Mouse (Mus musculus): Measurements from ENCODE around the gene Tspo2. TPM values are rescaled to one million over a fixed set of nuclear protein-coding genes. Genes with fewer than 3 reads are reported as not detected.

The Tspo2 gene
- polyA plus RNA-seq, 1 experiment from 2014 or later: 3.6 TPM

DNA sequence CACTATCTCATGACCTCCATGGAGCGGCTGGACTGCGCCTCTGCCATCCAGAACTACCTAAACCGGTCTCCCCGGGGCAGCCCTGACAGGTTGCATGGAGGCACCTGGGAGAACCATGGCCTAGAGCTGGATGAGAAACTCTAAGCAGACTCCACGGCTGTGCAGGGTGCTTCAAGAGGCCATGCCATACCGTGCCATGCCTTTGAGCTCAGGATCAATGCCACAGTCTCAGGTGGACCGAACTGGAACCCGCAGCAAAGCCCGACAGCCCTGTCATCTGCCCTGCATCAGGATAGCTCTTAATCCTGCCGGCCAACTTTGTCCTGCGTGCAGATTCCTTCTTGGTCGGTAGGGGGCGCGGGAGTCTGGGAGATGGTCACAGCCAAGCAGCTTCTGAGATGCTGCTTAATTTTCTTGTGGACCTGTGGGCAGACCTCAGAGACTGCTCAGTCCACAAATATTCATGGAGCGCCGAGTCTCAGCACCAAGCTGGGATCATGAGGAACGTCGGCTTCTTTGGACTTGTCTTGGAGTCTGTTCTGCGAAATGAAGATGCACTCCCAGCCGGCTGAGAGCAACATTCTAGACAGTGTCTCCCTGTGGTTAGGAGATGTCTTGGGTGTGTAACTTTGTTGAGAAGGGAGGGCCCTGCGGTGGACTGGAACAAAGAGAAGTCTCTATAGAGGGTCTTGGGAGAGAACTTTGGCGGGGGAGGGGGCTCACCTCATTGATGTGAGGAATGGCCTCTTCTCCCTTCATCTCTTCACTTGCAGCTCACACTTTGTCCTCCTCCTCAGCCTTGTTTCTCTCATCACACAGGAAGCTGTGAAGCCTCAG lies 16.3 kb upstream of the Tspo2 start:
- Histone ChIP-seq H3K27ac (no peak overlapping the region), H3K4me3 (peak overlapping the region; percentile 7; the same call in 1 of the 2 replicates), H3K4me1 (0 out of 2 replicates have a peak, but pooled peaks cover 4% of the 10 kb centered on the region), H3K4me2 (peak overlapping the region; percentile 42), H3K9ac (no peak overlapping the region), H3K27me3 (no peaks in the 10 kb centered on the region), H3K9me3 (no peaks in the 10 kb centered on the region), H3K36me3 (no peaks in the 10 kb centered on the region)
- peak; percentile 70 for ATAC-seq (ENCODE audit: borderline replicate concordance, extremely low read depth, low FRiP score, low TSS enrichment)
- 5% methylated on average over 22 of the region's 22 CpGs for WGBS

DNA sequence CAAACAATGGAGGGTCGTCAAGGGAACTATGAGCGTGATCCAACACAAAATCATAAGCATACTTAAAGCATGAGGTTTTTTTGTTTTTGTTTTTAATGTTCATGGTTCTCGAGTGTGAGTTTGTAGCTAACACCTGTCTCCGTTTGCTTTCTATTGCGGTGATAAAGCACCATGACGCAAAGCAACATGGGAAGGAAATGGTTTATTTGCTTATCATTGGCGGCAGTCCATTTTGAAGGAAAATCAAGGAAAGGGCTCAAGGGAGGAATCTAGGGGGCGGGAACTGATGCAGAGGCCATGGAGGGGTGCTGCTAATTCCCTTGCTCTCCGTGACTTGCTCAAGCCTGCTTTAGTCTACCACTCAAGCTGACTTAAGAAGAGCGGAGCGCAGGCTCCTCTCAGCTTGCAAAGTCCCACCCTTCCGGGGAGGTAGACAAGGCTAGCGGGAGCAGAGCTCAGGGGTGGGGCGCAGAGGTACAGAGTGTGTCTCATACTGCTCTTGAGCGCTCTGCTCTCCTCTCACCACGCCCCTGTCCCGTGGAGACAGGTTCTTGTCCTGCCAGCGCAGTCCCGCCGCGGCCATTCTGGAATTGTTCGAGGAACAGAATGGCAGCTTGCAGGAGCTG lies 15.6 kb upstream of the Tspo2 start:
- H3K4me2 ChIP-seq: peak overlapping the region; percentile 42
- WGBS: 25% methylated on average over 22 of the region's 22 CpGs
- no peaks in the 10 kb centered on the region for H3K27me3 ChIP-seq
- peak overlapping the region; percentile 7; the same call in 1 of the 2 replicates for H3K4me3 ChIP-seq
- no peak overlapping the region for H3K27ac ChIP-seq
- H3K9me3 ChIP-seq: no peaks in the 10 kb centered on the region
- H3K9ac ChIP-seq: no peak overlapping the region
- no peaks in the 10 kb centered on the region for H3K36me3 ChIP-seq
- ATAC-seq (ENCODE audit: borderline replicate concordance, extremely low read depth, low FRiP score, low TSS enrichment): peak; percentile 58
- 0 out of 2 replicates have a peak, but pooled peaks cover 4% of the 10 kb centered on the region for H3K4me1 ChIP-seq

DNA sequence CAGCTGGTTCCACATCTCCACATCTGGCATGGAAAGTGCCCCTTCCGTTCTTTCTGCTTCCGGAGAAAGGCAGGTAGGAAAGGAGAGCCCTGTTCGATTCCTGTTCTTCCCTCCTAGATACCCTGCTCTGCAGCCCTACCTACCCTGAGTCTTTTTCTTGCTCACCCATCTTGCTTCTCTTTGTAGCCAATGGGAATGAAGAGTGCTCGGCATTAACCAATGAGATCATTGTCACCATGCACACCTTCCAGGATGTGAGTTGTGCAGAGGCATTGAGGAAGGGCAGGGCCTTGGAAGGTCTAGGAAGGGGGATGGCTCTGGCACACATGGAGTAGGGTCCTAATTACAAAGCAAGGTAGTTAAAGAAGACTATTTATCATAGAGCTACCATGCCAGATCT lies 12.1 kb upstream of the Tspo2 start:
- no peak overlapping the region for H3K27ac ChIP-seq
- H3K27me3 ChIP-seq: no peaks in the 10 kb centered on the region
- no peaks in the 10 kb centered on the region for H3K36me3 ChIP-seq
- H3K4me1 ChIP-seq: 0 out of 2 replicates have a peak, but pooled peaks cover 4% of the 10 kb centered on the region
- no peaks in the 10 kb centered on the region for H3K9me3 ChIP-seq
- H3K4me3 ChIP-seq: no peak overlapping the region
- no peak for ATAC-seq (ENCODE audit: borderline replicate concordance, extremely low read depth, low FRiP score, low TSS enrichment)
- no peak overlapping the region for H3K9ac ChIP-seq
- WGBS: 94% methylated on average over 4 of the region's 4 CpGs
- no peak overlapping the region for H3K4me2 ChIP-seq

DNA sequence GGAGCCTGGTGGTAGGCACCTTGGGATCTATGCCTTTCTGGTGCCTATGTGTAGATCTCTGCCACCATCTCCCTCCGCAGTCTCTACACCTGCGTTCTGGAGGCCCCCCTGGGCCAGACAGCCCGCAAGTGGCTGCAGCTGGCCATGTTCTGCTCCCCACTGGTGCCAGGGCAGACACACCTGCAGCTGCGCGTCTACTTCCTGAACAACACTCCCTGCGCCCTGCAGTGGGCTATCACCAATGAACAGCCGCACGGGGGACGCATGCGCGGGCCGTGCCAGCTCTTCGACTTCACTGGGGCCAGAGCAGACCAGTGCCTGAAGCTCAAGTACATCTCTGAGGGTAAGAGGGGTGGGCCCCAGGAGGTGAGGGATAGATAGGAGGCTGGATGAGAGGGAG lies 10.8 kb upstream of the Tspo2 start:
- Histone ChIP-seq H3K4me1 (peaks cover under 1% of the 10 kb centered on the region; the same call in 1 of the 2 replicates), H3K27ac (no peak overlapping the region), H3K9ac (no peak overlapping the region), H3K9me3 (no peaks in the 10 kb centered on the region), H3K36me3 (no peaks in the 10 kb centered on the region), H3K27me3 (no peaks in the 10 kb centered on the region), H3K4me2 (no peak overlapping the region), H3K4me3 (no peak overlapping the region)
- WGBS: 92% methylated on average over 13 of the region's 13 CpGs
- ATAC-seq (ENCODE audit: borderline replicate concordance, extremely low read depth, low FRiP score, low TSS enrichment): peak; percentile 8; the same call in 1 of the 2 replicates

DNA sequence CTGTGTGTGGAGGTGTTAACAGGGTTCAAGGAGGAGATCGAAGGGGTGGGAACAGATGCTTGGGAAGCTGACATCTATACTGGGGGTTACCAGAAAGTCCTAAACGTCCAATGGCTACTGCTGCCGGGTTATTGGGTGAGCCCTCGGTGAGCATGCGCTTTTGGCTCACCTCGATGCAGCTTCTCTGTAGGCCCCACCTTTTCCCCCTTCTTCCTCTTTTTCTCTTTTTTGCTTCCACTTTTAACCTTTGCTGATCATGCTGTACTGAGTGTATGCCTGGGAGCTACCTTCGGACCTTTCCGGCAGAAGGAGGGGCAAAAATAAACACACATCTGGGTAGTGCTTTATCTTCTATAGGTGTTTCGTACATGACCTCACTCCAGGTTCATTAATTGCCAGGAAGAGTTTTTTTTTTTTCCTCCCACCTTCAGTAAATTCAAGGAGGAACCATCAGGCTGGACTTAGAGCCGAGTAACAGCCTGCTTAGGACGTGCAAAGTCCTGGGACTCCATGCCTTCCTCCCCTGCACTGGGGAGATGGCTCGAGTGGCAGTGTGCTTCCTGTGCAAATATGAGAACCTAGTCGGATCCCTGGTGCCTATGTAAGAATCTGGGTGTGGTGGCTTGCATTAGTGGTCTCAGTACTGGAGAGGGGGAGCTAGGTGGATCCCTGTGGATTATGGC lies 6.8 kb upstream of the Tspo2 start:
- Histone ChIP-seq H3K9me3 (no peaks in the 10 kb centered on the region), H3K4me3 (no peak overlapping the region), H3K27ac (no peak overlapping the region), H3K4me1 (peaks cover 3% of the 10 kb centered on the region; the same call in 1 of the 2 replicates), H3K4me2 (no peak overlapping the region), H3K9ac (no peak overlapping the region), H3K36me3 (no peaks in the 10 kb centered on the region), H3K27me3 (no peaks in the 10 kb centered on the region)
- no peak for ATAC-seq (ENCODE audit: borderline replicate concordance, extremely low read depth, low FRiP score, low TSS enrichment)
- 49% methylated on average over 13 of the region's 13 CpGs for WGBS

DNA sequence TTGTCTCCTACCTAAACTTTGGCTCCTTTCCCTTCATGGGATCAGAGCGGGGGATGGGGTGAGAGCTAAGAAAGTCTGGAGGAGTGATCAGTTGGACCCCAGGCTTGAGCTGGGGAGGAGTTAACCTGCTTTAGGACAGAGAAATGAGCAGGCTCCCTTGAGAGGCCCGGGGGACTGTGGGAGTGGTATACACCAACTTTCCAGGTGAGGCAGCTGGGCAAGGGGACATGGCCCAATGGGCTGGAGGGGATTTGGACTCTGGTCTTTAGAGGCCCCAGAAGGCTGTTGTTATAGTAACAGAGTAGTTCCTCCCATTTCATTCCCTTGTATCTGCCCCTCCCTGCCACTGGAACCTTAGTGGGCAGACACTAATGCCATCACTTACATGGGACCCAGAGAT lies 4.6 kb upstream of the Tspo2 start:
- no peak overlapping the region for H3K4me2 ChIP-seq
- no peak overlapping the region for H3K27ac ChIP-seq
- no peaks in the 10 kb centered on the region for H3K36me3 ChIP-seq
- no peaks in the 10 kb centered on the region for H3K9me3 ChIP-seq
- 83% methylated on average over 2 of the region's 2 CpGs for WGBS
- no peak overlapping the region for H3K9ac ChIP-seq
- peaks cover 3% of the 10 kb centered on the region; the same call in 1 of the 2 replicates for H3K4me1 ChIP-seq
- no peak overlapping the region for H3K4me3 ChIP-seq
- no peaks in the 10 kb centered on the region for H3K27me3 ChIP-seq
- no peak for ATAC-seq (ENCODE audit: borderline replicate concordance, extremely low read depth, low FRiP score, low TSS enrichment)

DNA sequence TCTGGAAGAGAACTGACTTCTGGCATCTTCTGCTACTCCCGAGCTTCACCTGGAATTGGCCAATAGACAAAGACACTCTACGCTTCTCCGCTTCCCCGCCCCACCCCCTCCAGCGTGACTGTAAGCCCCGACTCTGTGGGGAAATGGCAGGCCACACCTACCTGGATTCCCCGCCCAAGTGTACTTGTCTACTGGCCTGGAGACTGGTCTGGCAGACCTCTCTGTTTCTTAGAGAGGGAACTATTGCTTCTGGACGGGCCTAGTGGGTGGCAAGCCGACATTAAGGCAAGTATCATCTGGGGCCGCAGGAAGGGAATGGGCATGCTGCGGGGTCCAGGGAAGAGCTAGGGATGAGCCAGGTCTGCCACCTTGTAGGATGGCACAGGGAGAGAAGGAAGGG lies 3.4 kb upstream of the Tspo2 start, which contains the start of gene Unc5cl:
TSS of gene Unc5cl (plus strand) at position 214 of the 400 bp plus-strand sequence.
- peak; percentile 58; the same call in 1 of the 2 replicates for ATAC-seq (ENCODE audit: borderline replicate concordance, extremely low read depth, low FRiP score, low TSS enrichment)
- H3K27ac ChIP-seq: no peak within 1 kb of the TSS
- H3K9ac ChIP-seq: 0 out of 2 replicates have a peak within 1 kb of the TSS, but pooled peaks have one; percentile 13
- H3K4me1 ChIP-seq: peaks cover 3% of the 10 kb centered on the region; the same call in 1 of the 2 replicates
- no peaks in the 10 kb centered on the region for H3K36me3 ChIP-seq
- H3K4me2 ChIP-seq: peak within 1 kb of the TSS; percentile 33
- H3K27me3 ChIP-seq: no peaks in the 10 kb centered on the region
- H3K9me3 ChIP-seq: no peaks in the 10 kb centered on the region
- peak within 1 kb of the TSS; percentile 16 for H3K4me3 ChIP-seq
- 39% methylated on average over 11 of the region's 11 CpGs for WGBS

DNA sequence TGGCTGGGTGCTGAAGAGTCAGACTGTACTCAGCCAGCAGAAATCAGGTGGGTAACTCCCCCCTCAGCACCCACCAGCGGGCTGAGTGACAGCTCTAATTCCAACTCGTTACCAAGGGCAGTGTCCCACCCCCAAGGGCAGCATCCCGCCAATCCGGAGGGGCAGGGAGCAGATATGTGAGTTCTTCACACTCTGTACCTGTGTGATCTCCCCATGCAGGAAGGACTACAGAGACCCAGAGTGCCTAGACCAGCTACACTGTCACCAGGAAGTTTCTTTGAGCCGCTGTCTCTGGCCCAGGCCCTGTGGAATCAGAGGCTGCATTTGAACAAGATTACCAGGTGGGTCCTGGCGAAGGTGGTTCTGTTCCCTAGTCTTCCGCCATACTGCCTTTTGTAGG lies 2.9 kb upstream of the Tspo2 start:
- H3K27me3 ChIP-seq: no peaks in the 10 kb centered on the region
- H3K4me3 ChIP-seq: peak overlapping the region; percentile 16
- no peak overlapping the region for H3K9ac ChIP-seq
- H3K9me3 ChIP-seq: no peaks in the 10 kb centered on the region
- H3K27ac ChIP-seq: no peak overlapping the region
- peaks cover 3% of the 10 kb centered on the region; the same call in 1 of the 2 replicates for H3K4me1 ChIP-seq
- no peaks in the 10 kb centered on the region for H3K36me3 ChIP-seq
- ATAC-seq (ENCODE audit: borderline replicate concordance, extremely low read depth, low FRiP score, low TSS enrichment): no peak
- H3K4me2 ChIP-seq: peak overlapping the region; percentile 33
- WGBS: 42% methylated on average over 7 of the region's 7 CpGs

DNA sequence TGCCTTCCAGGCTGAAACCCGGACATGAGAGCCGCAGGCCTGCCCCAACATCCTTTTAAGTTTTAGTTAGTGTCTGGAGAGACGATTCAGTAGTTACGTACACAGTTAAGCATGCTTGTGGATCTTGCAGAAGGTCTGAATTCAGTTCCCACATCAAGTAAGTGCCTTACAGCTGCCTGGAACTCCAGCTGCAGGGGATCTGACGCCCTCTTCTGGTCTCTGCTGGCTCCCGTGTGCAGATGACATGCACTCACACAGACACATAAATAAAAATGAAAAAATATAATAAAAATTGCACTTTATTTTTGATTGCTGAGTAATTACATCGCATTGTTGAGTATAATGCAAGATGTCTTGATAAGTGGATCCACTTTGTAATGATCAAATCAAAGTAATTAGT lies 2.2 kb upstream of the Tspo2 start:
- Histone ChIP-seq H3K9me3 (no peaks in the 10 kb centered on the region), H3K4me1 (peaks cover 3% of the 10 kb centered on the region; the same call in 1 of the 2 replicates), H3K9ac (no peak overlapping the region), H3K4me3 (no peak overlapping the region), H3K27ac (no peak overlapping the region), H3K36me3 (no peaks in the 10 kb centered on the region), H3K27me3 (no peaks in the 10 kb centered on the region), H3K4me2 (no peak overlapping the region)
- WGBS: 69% methylated on average over 7 of the region's 7 CpGs
- ATAC-seq (ENCODE audit: borderline replicate concordance, extremely low read depth, low FRiP score, low TSS enrichment): no peak

DNA sequence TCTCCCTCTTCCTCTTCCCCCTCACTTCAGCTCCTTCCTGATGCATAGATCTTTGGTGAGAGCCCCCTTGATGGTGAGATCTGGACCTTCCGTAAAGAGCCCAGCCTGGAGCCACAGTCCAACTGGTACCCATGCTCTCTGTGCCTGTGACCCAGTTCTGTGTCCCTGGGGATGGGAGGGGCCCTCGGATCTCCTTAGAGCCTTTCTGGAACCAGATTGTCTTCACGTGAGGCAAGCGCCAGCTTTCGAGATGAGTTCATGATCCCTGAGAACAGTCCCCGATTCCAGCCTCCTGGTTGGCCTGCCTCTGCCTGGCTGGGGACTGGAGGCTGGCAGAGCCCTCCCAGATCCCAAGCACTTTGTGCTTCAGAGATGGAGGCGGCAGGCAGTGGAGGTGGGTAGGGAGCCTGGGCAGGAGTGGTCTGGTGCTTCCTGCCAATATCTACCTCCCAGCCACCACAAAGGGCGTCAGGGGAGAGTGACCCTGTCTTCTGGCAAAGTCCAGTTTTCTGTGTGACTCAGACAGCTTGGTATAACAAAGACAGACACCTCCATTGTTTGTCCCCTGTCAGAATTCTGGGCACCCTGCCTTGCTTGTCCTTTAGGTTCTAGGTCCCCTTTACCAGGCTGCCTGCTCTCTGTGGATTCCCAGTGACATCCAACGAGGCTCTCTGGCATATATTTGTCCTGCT lies 577 bp upstream of the Tspo2 start:
- H3K4me2 ChIP-seq: no peak overlapping the region
- no peaks in the 10 kb centered on the region for H3K9me3 ChIP-seq
- H3K9ac ChIP-seq: no peak overlapping the region
- WGBS: 60% methylated on average over 9 of the region's 9 CpGs
- H3K4me1 ChIP-seq: 0 out of 2 replicates have a peak, but pooled peaks cover 3% of the 10 kb centered on the region
- no peak overlapping the region for H3K27ac ChIP-seq
- no peak for ATAC-seq (ENCODE audit: borderline replicate concordance, extremely low read depth, low FRiP score, low TSS enrichment)
- no peak overlapping the region for H3K4me3 ChIP-seq
- no peaks in the 10 kb centered on the region for H3K27me3 ChIP-seq
- no peaks in the 10 kb centered on the region for H3K36me3 ChIP-seq

DNA sequence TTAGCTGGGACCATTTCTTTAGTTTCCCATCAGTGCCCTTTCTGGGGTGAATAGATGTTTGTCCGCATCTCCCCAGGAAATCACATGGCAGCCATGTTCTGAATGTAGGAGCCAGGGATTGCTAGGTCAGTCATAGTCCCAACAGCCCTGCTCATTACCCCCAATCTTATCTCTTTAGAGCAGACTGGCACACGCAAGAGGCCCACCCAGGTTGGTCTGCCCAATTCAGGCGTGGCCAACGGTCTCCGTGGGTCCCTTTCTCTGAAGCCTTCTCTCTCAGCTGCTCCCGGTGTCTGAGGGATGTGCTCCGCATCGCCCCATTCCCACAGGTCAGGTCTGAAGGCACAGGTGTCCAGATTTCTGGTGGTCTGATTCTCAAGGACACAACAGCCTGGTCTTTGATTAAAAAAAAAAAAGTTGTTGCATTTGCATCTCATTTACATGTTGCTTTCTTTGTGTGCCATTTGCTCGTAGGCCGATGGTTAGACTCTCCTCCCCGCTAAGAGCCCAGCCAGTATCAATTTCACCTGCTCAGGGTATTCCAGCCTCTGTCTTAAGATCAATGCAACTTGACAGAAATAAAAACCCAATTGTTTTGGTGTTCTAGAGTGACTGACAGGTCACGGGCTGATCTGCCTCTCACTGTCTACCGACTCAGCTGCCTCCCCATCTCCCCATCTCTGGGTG lies 513 bp downstream of the Tspo2 start:
- Histone ChIP-seq H3K36me3 (no peaks in the 10 kb centered on the region), H3K4me2 (no peak overlapping the region), H3K27me3 (no peaks in the 10 kb centered on the region), H3K27ac (no peak overlapping the region), H3K4me3 (no peak overlapping the region), H3K9ac (no peak overlapping the region), H3K9me3 (no peaks in the 10 kb centered on the region), H3K4me1 (0 out of 2 replicates have a peak, but pooled peaks cover 3% of the 10 kb centered on the region)
- ATAC-seq (ENCODE audit: borderline replicate concordance, extremely low read depth, low FRiP score, low TSS enrichment): no peak
- 76% methylated on average over 13 of the region's 13 CpGs for WGBS
